Mouse (Mus musculus): ENCODE data around the gene Tbc1d7. TPM values are rescaled to one million over a fixed set of nuclear protein-coding genes. Genes with fewer than 3 reads are reported as not detected.

Gene Tbc1d7
- polyA plus RNA-seq, 1 experiment from 2014 or later: 20.7 TPM

GRCm38 (mm10) chr13:43167721-43168120, 3.6 kb downstream of the Tbc1d7 start:
- Histone ChIP-seq H3K9me3 (replicated peaks) (no peaks in the 10 kb centered on the region), H3K27me3 (replicated peaks) (no peaks in the 10 kb centered on the region), H3K36me3 (peaks cover 15% of the 10 kb centered on the region), H3K4me1 (peaks cover 15% of the 10 kb centered on the region), H3K27ac (no peak overlapping the region), H3K4me2 (no peak overlapping the region), H3K9ac (no peak overlapping the region), H3K4me3 (no peak overlapping the region)
- no peak for ATAC-seq
- WGBS (ENCODE audit: insufficient replicate concordance): 79% methylated on average over 9 of the region's 9 CpGs

GRCm38 (mm10) chr13:43159429-43159828, 11.9 kb downstream of the Tbc1d7 start:
- Histone ChIP-seq H3K9me3 (replicated peaks) (no peaks in the 10 kb centered on the region), H3K27me3 (replicated peaks) (no peaks in the 10 kb centered on the region), H3K4me2 (no peak overlapping the region), H3K4me3 (no peak overlapping the region), H3K27ac (no peak overlapping the region), H3K9ac (no peak overlapping the region), H3K4me1 (no peaks in the 10 kb centered on the region), H3K36me3 (peaks cover 24% of the 10 kb centered on the region)
- no peak for ATAC-seq
- 60% methylated on average over 3 of the region's 3 CpGs for WGBS (ENCODE audit: insufficient replicate concordance)

- Histone ChIP-seq H3K27ac (no peak overlapping the region), H3K9me3 (replicated peaks) (no peaks in the 10 kb centered on the region), H3K27me3 (replicated peaks) (no peaks in the 10 kb centered on the region), H3K9ac (no peak overlapping the region), H3K4me2 (no peak overlapping the region), H3K4me3 (no peak overlapping the region), H3K36me3 (peaks cover 23% of the 10 kb centered on the region), H3K4me1 (no peaks in the 10 kb centered on the region)
- no peak for ATAC-seq
- WGBS (ENCODE audit: insufficient replicate concordance): 80% methylated on average over 5 of the region's 5 CpGs
These were observed 13.0 kb downstream of the Tbc1d7 start for GRCm38 (mm10) chr13:43158281-43158680.

GRCm38 (mm10) chr13:43157370-43157769, 13.9 kb downstream of the Tbc1d7 start:
- Histone ChIP-seq H3K27ac (no peak overlapping the region), H3K27me3 (replicated peaks) (no peaks in the 10 kb centered on the region), H3K9ac (no peak overlapping the region), H3K4me1 (no peaks in the 10 kb centered on the region), H3K4me2 (no peak overlapping the region), H3K9me3 (replicated peaks) (no peaks in the 10 kb centered on the region), H3K36me3 (peaks cover 25% of the 10 kb centered on the region), H3K4me3 (no peak overlapping the region)
- WGBS (ENCODE audit: insufficient replicate concordance): 59% methylated on average over 5 of the region's 5 CpGs
- no peak for ATAC-seq

DNA sequence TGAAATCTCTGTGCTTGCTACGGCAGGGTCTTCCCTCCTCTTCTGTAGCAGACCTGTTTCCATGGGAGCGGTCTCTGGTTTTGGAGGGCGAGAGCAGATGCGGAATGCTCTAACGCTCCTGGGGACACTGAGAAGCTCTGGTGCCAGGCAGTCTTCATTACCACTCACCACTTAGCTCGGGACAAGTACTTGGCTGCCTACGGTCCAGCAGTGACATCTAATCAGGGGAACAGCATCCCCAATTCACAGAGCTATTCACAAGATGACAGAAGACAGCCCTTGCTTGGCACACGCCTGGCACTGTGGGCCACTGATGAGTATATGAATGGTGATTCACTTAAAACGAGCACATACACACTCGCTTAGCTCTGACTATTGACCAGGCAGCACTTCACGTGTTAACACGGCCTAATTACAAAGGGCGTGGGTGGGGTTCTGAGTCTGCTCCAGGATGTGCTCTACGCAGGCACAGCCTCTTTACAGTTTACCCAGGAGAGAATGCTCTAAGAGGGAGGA, 19.2 kb downstream of the Tbc1d7 start:
- no peaks in the 10 kb centered on the region for H3K27me3 ChIP-seq (replicated peaks)
- H3K4me2 ChIP-seq: no peak overlapping the region
- no peak overlapping the region for H3K4me3 ChIP-seq
- no peaks in the 10 kb centered on the region for H3K9me3 ChIP-seq (replicated peaks)
- H3K36me3 ChIP-seq: peaks cover 19% of the 10 kb centered on the region; the same call in 1 of the 2 replicates
- H3K4me1 ChIP-seq: no peaks in the 10 kb centered on the region
- H3K27ac ChIP-seq: no peak overlapping the region
- 85% methylated on average over 14 of the region's 14 CpGs for WGBS (ENCODE audit: insufficient replicate concordance)
- no peak overlapping the region for H3K9ac ChIP-seq
- ATAC-seq: no peak

DNA sequence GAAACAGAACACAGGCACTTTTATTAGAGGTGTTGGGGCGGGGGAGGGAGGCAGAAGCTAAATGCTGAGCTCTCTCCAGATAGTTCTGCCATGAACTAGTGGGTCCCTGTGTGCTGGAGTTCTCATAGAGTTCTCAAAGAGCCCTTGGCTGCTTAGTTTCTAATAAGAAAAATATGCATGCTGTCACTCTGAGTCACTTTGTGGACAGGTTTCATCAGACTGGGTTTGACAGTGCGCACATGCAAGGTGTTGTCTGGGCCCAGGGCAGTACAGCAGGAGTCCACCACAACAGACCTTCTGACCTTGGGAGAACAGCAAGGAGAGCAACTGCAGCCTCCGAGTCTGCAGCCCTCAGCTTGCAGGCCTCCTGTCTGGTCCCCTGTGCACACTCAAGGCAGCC, 21.6 kb downstream of the Tbc1d7 start:
- peaks cover 15% of the 10 kb centered on the region; the same call in 1 of the 2 replicates for H3K36me3 ChIP-seq
- no peak overlapping the region for H3K4me3 ChIP-seq
- WGBS (ENCODE audit: insufficient replicate concordance): 66% methylated on average over 3 of the region's 3 CpGs
- ATAC-seq: no peak
- H3K9me3 ChIP-seq (replicated peaks): no peaks in the 10 kb centered on the region
- H3K9ac ChIP-seq: no peak overlapping the region
- no peaks in the 10 kb centered on the region for H3K27me3 ChIP-seq (replicated peaks)
- H3K4me1 ChIP-seq: no peaks in the 10 kb centered on the region
- no peak overlapping the region for H3K27ac ChIP-seq
- H3K4me2 ChIP-seq: no peak overlapping the region

- ATAC-seq: no peak
- Histone ChIP-seq H3K9ac (no peak overlapping the region), H3K27me3 (replicated peaks) (no peaks in the 10 kb centered on the region), H3K27ac (no peak overlapping the region), H3K4me1 (no peaks in the 10 kb centered on the region), H3K4me2 (no peak overlapping the region), H3K4me3 (no peak overlapping the region), H3K36me3 (peaks cover 8% of the 10 kb centered on the region; the same call in 1 of the 2 replicates), H3K9me3 (replicated peaks) (no peaks in the 10 kb centered on the region)
- 59% methylated on average over 4 of the region's 4 CpGs for WGBS (ENCODE audit: insufficient replicate concordance)
These were observed 22.6 kb downstream of the Tbc1d7 start for GRCm38 (mm10) chr13:43148692-43149091.

DNA sequence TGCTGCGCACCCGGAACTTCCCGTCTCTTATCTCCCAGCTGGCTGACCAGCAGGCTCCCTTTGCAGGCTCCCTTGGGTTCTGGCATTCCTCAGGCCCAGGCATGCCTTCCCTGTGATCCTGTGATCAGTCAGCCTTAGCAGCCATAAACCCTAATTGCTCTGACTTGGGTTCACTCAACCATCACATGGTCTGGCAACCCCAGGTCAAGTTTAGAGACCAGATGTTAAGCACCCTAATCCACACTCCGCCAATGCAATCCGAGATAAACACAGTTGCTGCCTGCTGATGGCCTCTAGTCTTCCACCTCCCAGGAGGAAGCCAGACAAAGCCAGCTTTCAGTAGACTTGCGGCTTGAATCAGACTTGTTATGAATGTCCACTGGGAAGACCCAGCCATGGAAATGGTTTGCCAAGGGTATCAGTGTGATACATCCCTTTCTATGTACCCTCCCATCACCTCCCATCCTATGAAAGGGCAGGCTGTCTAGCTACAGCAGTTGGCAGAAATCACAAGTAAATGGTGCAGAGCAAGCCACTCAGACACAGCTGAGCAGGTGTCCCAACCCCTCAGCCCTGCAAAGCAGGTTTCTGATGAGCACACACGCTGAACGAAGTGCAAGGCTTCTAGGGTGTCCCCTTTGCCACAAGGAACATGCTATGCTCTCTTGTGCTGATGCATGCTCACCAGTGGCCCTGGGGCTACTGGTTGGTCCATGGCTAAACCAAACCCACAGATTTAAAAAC, 24.6 kb downstream of the Tbc1d7 start:
- H3K27ac ChIP-seq: no peak overlapping the region
- H3K4me2 ChIP-seq: no peak overlapping the region
- no peaks in the 10 kb centered on the region for H3K27me3 ChIP-seq (replicated peaks)
- no peak overlapping the region for H3K9ac ChIP-seq
- H3K36me3 ChIP-seq: no peaks in the 10 kb centered on the region
- H3K9me3 ChIP-seq (replicated peaks): no peaks in the 10 kb centered on the region
- 61% methylated on average over 8 of the region's 8 CpGs for WGBS (ENCODE audit: insufficient replicate concordance)
- no peak for ATAC-seq
- H3K4me3 ChIP-seq: no peak overlapping the region
- H3K4me1 ChIP-seq: no peaks in the 10 kb centered on the region

- Histone ChIP-seq H3K36me3 (no peaks in the 10 kb centered on the region), H3K4me1 (no peaks in the 10 kb centered on the region), H3K27ac (no peak overlapping the region), H3K27me3 (replicated peaks) (no peaks in the 10 kb centered on the region), H3K4me3 (no peak overlapping the region), H3K9ac (no peak overlapping the region), H3K4me2 (no peak overlapping the region), H3K9me3 (replicated peaks) (no peaks in the 10 kb centered on the region)
- 60% methylated on average over 7 of the region's 7 CpGs for whole genome bisulfite sequencing (ENCODE audit: insufficient replicate concordance)
- no peak for ATAC-seq
These were observed 26.4 kb downstream of the Tbc1d7 start for GRCm38 (mm10) chr13:43144720-43145418.

GRCm38 (mm10) chr13:43134468-43134867, 36.8 kb downstream of the Tbc1d7 start:
- no peaks in the 10 kb centered on the region for H3K27me3 ChIP-seq (replicated peaks)
- no peaks in the 10 kb centered on the region for H3K36me3 ChIP-seq
- H3K9ac ChIP-seq: no peak overlapping the region
- no peaks in the 10 kb centered on the region for H3K9me3 ChIP-seq (replicated peaks)
- no peaks in the 10 kb centered on the region for H3K4me1 ChIP-seq
- no peak overlapping the region for H3K27ac ChIP-seq
- 58% methylated on average over 4 of the region's 4 CpGs for WGBS (ENCODE audit: insufficient replicate concordance)
- no peak for ATAC-seq
- no peak overlapping the region for H3K4me3 ChIP-seq
- no peak overlapping the region for H3K4me2 ChIP-seq

DNA sequence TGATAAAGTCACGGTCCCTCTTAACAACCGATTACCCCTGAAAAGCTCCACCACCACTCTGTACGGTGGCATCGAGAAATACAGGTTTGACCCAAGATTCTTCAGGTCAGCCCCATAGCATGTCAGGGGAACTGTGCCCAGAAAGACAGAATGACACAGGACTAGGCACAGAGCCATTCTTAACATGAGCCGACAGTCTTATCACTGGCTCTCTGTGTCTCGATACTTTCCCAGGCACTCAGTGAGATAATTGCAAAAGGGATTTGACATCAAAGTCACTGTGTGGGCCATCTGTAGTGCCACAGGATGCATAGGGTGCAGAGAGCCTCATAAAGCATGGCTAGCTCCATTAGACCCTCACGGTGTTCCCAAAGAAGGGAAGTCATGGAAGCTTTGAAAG, 37.9 kb downstream of the Tbc1d7 start:
- no peak overlapping the region for H3K4me2 ChIP-seq
- no peak for ATAC-seq
- no peaks in the 10 kb centered on the region for H3K36me3 ChIP-seq
- H3K9me3 ChIP-seq (replicated peaks): no peaks in the 10 kb centered on the region
- 62% methylated on average over 7 of the region's 7 CpGs for WGBS (ENCODE audit: insufficient replicate concordance)
- no peaks in the 10 kb centered on the region for H3K4me1 ChIP-seq
- no peak overlapping the region for H3K27ac ChIP-seq
- no peak overlapping the region for H3K4me3 ChIP-seq
- no peaks in the 10 kb centered on the region for H3K27me3 ChIP-seq (replicated peaks)
- H3K9ac ChIP-seq: no peak overlapping the region

DNA sequence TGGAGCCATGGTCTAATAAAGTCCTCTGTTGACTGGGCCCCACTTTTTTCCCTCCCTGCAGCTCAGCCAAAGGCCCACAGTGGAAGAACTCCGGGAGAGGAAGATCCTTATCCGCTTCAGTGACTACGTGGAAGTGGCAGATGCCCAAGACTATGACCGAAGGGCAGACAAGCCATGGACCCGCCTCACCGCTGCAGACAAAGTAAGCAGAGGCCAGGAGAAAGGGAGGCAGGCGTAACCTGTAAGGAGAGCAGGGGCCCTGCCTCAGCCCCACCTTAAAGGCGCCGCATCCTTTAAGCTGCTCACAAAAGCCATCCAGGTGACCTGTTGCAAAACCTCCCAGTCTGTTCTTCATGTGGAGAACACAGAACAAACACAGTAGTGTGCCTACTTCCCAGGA, 38.4 kb downstream of the Tbc1d7 start:
- no peaks in the 10 kb centered on the region for H3K9me3 ChIP-seq (replicated peaks)
- no peak overlapping the region for H3K27ac ChIP-seq
- H3K4me1 ChIP-seq: no peaks in the 10 kb centered on the region
- WGBS (ENCODE audit: insufficient replicate concordance): 68% methylated on average over 9 of the region's 9 CpGs
- H3K4me3 ChIP-seq: no peak overlapping the region
- H3K36me3 ChIP-seq: no peaks in the 10 kb centered on the region
- H3K27me3 ChIP-seq (replicated peaks): no peaks in the 10 kb centered on the region
- ATAC-seq: no peak
- H3K4me2 ChIP-seq: no peak overlapping the region
- no peak overlapping the region for H3K9ac ChIP-seq
